8 mouse cellular contexts compared by ENCODE assay signal in the genomic region with DNA sequence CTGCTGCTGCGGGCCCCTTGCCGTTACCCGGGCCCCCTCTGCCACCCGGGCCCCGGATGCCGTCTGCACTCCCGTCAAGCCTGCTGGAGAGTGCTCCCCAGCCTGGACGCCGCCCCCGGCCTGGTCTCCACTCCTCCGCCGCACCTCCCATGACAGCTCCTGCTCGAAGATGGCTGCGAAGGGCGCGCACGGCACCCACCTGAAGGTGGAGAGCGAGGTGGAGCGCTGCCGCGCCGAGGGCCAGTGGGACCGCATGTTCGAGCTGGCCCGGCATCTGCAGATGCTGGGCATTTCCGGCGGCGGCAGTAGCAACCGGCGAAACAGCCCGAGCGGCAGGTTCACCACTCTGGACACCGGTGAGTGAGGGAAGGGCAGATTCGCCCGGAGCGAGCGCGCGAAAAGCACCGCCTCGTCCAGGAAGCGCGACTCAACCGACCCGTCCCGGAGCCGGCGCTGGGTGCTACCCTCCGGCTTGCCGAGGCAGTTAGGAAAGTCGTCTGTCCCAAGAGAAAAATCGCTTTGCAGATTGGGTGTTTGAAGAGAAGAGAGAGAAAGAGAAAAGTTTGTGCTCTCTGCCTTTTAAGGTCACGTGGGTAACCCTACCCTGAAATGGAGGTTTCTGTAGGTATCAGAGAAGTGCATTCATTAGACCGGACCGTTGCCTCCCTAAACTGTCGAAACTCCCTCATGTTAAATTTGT. TPM values are rescaled to one million over a fixed set of nuclear protein-coding genes. Genes with fewer than 3 reads are reported as not detected.
DNase-seq lines count a peak whose midpoint lies in the region; ATAC-seq lines count a peak whose summit lies in the region.

No protein-coding gene starts in this region.

- H3K36me3 ChIP-seq in neural tube, embryonic 14.5 days (ENCODE audit: control insufficient read depth, insufficient read depth, low read length) = no peaks in the 10 kb centered on the region

- H3K9ac ChIP-seq in neural tube, embryonic 14.5 days (replicated peaks; ENCODE audit: low read depth, low read length) = peak overlapping the region; percentile 80

- peak overlapping the region; percentile 91 for H3K4me2 ChIP-seq in neural tube, embryonic 14.5 days (ENCODE audit: low read depth, low read length)

- H3K4me3 ChIP-seq in neural tube, embryonic 14.5 days (ENCODE audit: low read depth, low read length) = peak overlapping the region; percentile 71

- H3K27me3 ChIP-seq in neural tube, embryonic 14.5 days (ENCODE audit: control insufficient read depth, insufficient read depth, low read length) = peaks cover 6% of the 10 kb centered on the region; the same call in 1 of the 2 replicates

- DNase-seq in 3T3-L1 (ENCODE audit: low read depth, low spot score) (peak; percentile 62), ES-CJ7 (ENCODE audit: low read depth, low spot score) (peak; percentile 40)
- DNase-seq in cerebellum, adult 8-10 months = peak; percentile 44
- DNase-seq in forelimb bud, embryonic 11.5 days (ENCODE audit: low read depth, low spot score) = peak; percentile 36
- DNase-seq in kidney, adult 8-10 months = peak; percentile 60 to 64
- DNase-seq in lung, adult 18-20 months = peak; percentile 59 to 67
- DNase-seq in urinary bladder, postnatal 36 days (ENCODE audit: low spot score in 2 of 2) = peak; percentile 57 to 62

- WGBS in neural tube, embryonic 14.5 days = under 1% methylated on average over 56 of the region's 56 CpGs

- H3K4me1 ChIP-seq in neural tube, embryonic 14.5 days (ENCODE audit: control insufficient read depth, insufficient read depth, low read length) = peaks cover 10% of the 10 kb centered on the region; the same call in 1 of the 2 replicates

- H3K9me3 ChIP-seq in neural tube, embryonic 14.5 days (ENCODE audit: control insufficient read depth, low read length) = no peaks in the 10 kb centered on the region

- peak overlapping the region; percentile 81 for H3K27ac ChIP-seq in neural tube, embryonic 14.5 days (ENCODE audit: low read depth, low read length)

- ATAC-seq in neural tube, embryonic 14.5 days (ENCODE audit: low read depth) = peak; percentile 74

RNA-seq across cellular contexts. Expression of a gene that starts 0.5 kb away (rescaled TPM):
- 6.7 and 7.2 TPM in 2 replicates for polyA plus RNA-seq in neural tube, embryonic 14.5 days (2014; fragmentation: Nextera tagmentation; extraction: Ambion mirVana)

RNA-seq across cellular contexts. Expression of a gene that starts 17.5 kb away (rescaled TPM):
- polyA plus RNA-seq in neural tube, embryonic 14.5 days (2014; fragmentation: Nextera tagmentation; extraction: Ambion mirVana) = 38.3 and 45.2 TPM in 2 replicates

Comparison
In these comparisons a context has a peak if more than half of its experiments do, and no peak if none do; other contexts are left out.
1. Peak in every context shown above with its lines: DNase-seq, ATAC-seq, H3K4me3 ChIP-seq and H3K27ac ChIP-seq.